Mouse (Mus musculus): ENCODE data around the gene Car14. TPM values are rescaled to one million over a fixed set of nuclear protein-coding genes. Genes with fewer than 3 reads are reported as not detected.

Car14 gene
- not detected for polyA plus RNA-seq (2017; shearing (Covaris generic))

GRCm38 (mm10) chr3:95904568-95904967, at the start of gene Car14:
Gene Car14, minus strand, starts transcription at chr3:95904691.

DNA sequence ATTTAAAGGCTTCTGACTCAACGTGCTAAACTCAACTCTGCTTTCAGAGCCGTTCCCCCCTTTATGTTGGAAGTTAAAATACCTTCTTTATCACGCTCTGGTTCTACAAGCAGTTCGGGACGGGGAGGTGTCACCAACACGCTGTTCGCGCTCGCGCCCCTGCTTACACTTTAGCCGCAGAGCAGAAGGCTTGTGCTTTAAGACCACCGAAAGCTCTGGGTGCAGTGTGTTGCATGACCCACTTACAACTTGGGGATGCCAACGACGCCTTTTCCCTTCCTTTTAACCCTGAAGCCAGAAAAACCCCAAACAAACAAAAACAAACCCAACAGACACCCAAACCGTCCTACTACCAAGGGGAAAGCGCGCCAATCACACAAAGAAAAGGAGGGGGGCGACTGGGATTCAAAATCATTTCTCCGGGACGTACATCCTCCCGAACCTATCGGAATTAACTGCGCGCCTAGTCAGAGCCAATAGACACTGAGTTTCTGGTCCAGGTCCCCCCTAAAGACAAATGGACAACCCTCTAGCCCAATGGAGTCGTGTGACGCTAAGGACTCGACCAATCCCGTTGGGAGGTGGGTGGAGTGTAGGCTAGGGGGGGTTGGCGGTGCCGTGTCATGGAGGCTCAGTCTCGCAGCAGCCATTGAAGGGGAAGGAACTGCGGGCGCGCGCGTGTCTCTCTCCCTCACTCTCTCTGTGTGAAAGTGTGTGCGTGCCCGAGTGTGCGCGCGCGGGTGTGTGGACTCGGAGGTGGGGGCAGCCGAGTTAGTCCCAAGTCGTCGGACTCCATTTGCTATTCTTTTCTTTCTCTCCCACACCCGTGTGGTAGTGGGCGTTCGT, 24.4 kb upstream of the Car14 start, which contains the start of gene Anp32e:
TSS of gene Anp32e (plus strand) at position 589 of the 846 bp plus-strand sequence.

GRCm38 (mm10) chr3:95893606-95894316, 10.7 kb downstream of the Car14 start, which contains the start of gene Aph1a:
Gene Aph1a, plus strand, starts transcription at chr3:95893969.

DNA sequence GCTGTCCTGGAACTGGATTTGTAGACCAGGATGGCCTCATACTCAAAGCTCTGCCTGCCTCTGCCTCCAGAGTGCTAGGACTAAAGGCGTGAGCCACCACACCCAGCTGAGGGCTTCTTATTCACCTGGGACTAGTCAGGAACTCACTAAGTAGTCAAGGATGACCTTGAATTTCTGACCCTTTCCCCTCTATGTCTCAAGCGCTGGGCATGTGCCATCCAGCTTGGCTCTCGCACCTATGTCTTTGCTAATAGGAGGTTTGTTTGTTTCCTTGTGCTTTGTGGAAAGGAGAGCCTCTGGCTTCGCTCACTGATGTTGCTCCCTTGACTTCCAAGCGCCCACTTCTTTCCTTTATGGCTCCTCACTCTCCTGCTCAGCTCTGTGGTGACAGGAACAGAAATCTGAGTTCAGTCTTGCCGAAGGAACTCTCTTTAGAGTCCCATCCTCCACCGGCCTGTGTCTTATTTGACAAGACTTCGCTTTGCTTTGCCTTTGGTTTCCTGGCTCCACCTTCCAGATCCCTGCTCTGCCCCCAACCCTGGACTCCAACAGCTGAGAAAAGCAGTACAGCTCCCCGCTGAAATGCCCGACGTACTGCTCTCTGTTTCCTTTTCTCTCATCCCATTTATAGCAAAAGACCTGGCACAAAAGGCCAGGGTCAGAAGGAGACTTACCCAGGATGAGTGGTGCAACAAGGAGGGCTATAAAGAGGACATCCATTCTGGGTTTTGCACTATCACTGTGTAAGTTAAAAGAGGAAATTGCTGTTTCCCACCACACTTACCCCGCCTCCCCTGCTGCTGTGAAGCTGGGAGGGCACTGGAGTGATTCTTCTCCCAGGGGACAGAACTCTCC, 13.1 kb downstream of the Car14 start, which contains the start of gene BC028528:
TSS of gene BC028528 (minus strand) at position 795 of the 855 bp plus-strand sequence.

GRCm38 (mm10) chr3:95881979-95882815, 22.3 kb downstream of the Car14 start, which contains the start of gene Ciart:
Gene Ciart, minus strand, starts transcription at chr3:95882251.

DNA sequence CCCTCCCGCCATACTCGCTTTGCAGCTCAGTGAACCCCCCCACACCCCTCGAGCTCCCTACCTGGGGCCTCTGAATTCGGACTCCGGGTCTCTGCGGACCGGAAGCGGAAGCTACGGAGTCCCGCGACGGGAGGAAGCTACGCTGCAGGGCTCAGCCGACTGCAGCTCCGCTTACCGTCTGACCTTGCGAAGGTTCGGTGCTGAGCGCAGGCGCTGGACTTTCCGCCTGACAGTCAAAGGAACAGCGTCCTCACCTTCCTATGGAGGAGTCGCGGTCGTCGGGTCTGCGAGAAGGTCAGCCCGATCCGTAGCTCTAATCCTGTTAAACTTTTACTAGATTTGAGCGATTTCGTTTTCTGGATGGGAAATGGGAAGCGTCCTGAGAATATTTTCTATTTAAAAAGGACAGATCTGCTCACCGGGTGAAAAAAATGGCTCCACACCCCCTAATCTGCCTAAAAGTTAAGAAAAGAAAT, 33.1 kb downstream of the Car14 start, which contains the start of gene Mrps21:
TSS of gene Mrps21 (minus strand) at position 128 of the 476 bp plus-strand sequence.

DNA sequence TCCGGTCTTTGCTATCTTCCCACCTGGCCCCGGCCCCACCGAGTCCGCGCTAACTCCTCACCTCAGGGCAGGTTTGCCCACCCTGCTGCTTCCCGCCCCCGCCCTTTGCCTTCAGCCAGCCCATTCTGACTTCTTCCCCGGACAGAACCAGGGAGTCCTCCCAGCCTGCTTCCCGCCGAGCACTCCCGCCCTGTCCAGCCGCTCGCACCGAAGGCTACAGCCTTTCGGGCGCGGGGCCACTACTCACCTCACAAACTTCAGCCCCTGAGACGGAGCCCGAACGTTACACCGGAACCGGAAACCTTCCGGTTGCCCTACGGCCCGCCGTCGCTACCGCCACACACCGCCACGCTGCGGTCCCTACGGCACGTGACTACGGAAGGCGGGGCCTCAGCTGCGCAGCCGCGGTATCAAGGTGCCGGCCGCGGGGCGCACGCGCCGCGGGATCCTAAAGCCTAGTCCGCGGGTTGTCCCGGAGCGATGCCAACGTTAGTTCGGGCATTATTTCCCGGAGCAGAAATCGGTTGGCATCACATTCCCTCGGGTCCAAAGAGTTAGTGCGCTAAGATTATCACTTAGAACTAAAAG, 48.9 kb downstream of the Car14 start, which contains the start of gene Prpf3:
TSS of gene Prpf3 (minus strand) at position 384 of the 588 bp plus-strand sequence.

Other genes with a start within 250 kb of the Car14 start
- gene Mcl1, start 245.9 kb downstream of the Car14 start, polyA plus RNA-seq (2017; shearing (Covaris generic)), result 715 TPM
- 8.3 TPM for gene Adamtsl4, start 216.8 kb downstream of the Car14 start, polyA plus RNA-seq (2017; shearing (Covaris generic))
- 95.4 TPM for gene Ecm1, start 165.1 kb downstream of the Car14 start, polyA plus RNA-seq (2017; shearing (Covaris generic))
- 60.4 TPM for gene Tars2, start 144.5 kb downstream of the Car14 start, polyA plus RNA-seq (2017; shearing (Covaris generic))
- gene Rprd2, start 85.8 kb downstream of the Car14 start, polyA plus RNA-seq (2017; shearing (Covaris generic)), result 60.5 TPM
- 52.1 TPM for gene Prpf3, start 48.8 kb downstream of the Car14 start, polyA plus RNA-seq (2017; shearing (Covaris generic))
- gene Mrps21, start 33.2 kb downstream of the Car14 start, polyA plus RNA-seq (2017; shearing (Covaris generic)), result 99.3 TPM
- 16.8 TPM for gene Ciart, start 22.4 kb downstream of the Car14 start, polyA plus RNA-seq (2017; shearing (Covaris generic))
- not detected for gene BC028528, start 12.7 kb downstream of the Car14 start, polyA plus RNA-seq (2017; shearing (Covaris generic))
- 26.9 TPM for gene Aph1a, start 10.7 kb downstream of the Car14 start, polyA plus RNA-seq (2017; shearing (Covaris generic))
- gene Anp32e, start 24.6 kb upstream of the Car14 start, polyA plus RNA-seq (2017; shearing (Covaris generic)), result 243 TPM
- gene Plekho1, start 91.3 kb upstream of the Car14 start, polyA plus RNA-seq (2017; shearing (Covaris generic)), result 4.0 TPM
- gene Vps45, start 153.8 kb upstream of the Car14 start, polyA plus RNA-seq (2017; shearing (Covaris generic)), result 15.4 TPM
- 14.3 TPM for gene Otud7b, start 199.8 kb upstream of the Car14 start, polyA plus RNA-seq (2017; shearing (Covaris generic))